Mouse (Mus musculus): Measurements from ENCODE around the gene Nudt4.

GRCm38 (mm10) chr10:95591257-95591656 lies 27.3 kb upstream of the Nudt4 start:
- TF ChIP-seq POLR2A (IDR thresholded peaks at IDR 0.05; ENCODE audit: borderline replicate concordance, extremely low read depth, insufficient read depth, insufficient read length, poor library complexity, severe bottlenecking) (no peak), CTCF (IDR thresholded peaks at IDR 0.05; ENCODE audit: borderline replicate concordance, extremely low read depth, insufficient read depth, insufficient read length) (no peak)
